Mouse (Mus musculus): ENCODE data around the gene Zdhhc6. TPM values are rescaled to one million over a fixed set of nuclear protein-coding genes. Genes with fewer than 3 reads are reported as not detected.
A peak's percentile ranks its signal among the peaks of the same experiment; 100 is the strongest.

The Zdhhc6 gene
- polyA plus RNA-seq, 1 experiment: 37.4 TPM

GRCm38 (mm10) chr19:55327510-55327909 is 11.7 kb upstream of the Zdhhc6 start:
- no peaks in the 10 kb centered on the region for H3K27me3 ChIP-seq (ENCODE audit: control insufficient read depth, insufficient read depth, insufficient read length)
- TF ChIP-seq MYOG (IDR thresholded peaks at IDR 0.05; ENCODE audit: control insufficient read depth in 1 of 3, insufficient read depth in 1 of 3, insufficient read length in 2 of 3, low read depth in 2 of 3): no peak
- TF ChIP-seq SRF (IDR thresholded peaks at IDR 0.05; ENCODE audit: control insufficient read depth, insufficient read length, low read depth): no peak
- TF ChIP-seq TCF12 (IDR thresholded peaks at IDR 0.05; ENCODE audit: insufficient read depth, poor library complexity, severe bottlenecking): no peak
- TF ChIP-seq E2F4 (IDR thresholded peaks at IDR 0.05; ENCODE audit: insufficient read depth): no peak
- TF ChIP-seq MYOD1 (IDR thresholded peaks at IDR 0.05; ENCODE audit: control insufficient read depth in 1 of 3, insufficient read length in 2 of 3, low read depth in 2 of 3): no peak
- TF ChIP-seq POLR2A (IDR thresholded peaks at IDR 0.05; ENCODE audit: insufficient read length, low read depth): no peak
- TF ChIP-seq MAX (IDR thresholded peaks at IDR 0.05; ENCODE audit: low read depth): no peak
- no peak for TF ChIP-seq CEBPB (IDR thresholded peaks at IDR 0.05; ENCODE audit: insufficient read depth, poor library complexity, severe bottlenecking)
- TF ChIP-seq USF1 (IDR thresholded peaks at IDR 0.05; ENCODE audit: low read depth): no peak
- TF ChIP-seq TCF3 (IDR thresholded peaks at IDR 0.05; ENCODE audit: insufficient read length, low read depth): no peak
- TF ChIP-seq REST (IDR thresholded peaks at IDR 0.05; ENCODE audit: insufficient read depth, insufficient read length): no peak
- no peak for TF ChIP-seq POLR2AphosphoS2 (IDR thresholded peaks at IDR 0.05; ENCODE audit: insufficient read length, low read depth)
- no peak overlapping the region for H3K4me2 ChIP-seq (ENCODE audit: low read depth)
- no peak overlapping the region for H3ac ChIP-seq (ENCODE audit: control insufficient read depth, insufficient read length)
- peaks cover 5% of the 10 kb centered on the region for H3K36me3 ChIP-seq (ENCODE audit: control insufficient read depth, insufficient read depth)
- H3K79me2 ChIP-seq (ENCODE audit: control insufficient read depth, insufficient read depth): no peaks in the 10 kb centered on the region
- no peak overlapping the region for H3K4me3 ChIP-seq

- Histone ChIP-seq H3K36me3 (ENCODE audit: control insufficient read depth, insufficient read depth) (peaks cover 5% of the 10 kb centered on the region), H3K4me3 (no peak overlapping the region), H3K79me2 (ENCODE audit: control insufficient read depth, insufficient read depth) (peaks cover 3% of the 10 kb centered on the region), H3K27me3 (ENCODE audit: control insufficient read depth, insufficient read depth, insufficient read length) (no peaks in the 10 kb centered on the region), H3ac (ENCODE audit: control insufficient read depth, insufficient read length) (no peak overlapping the region), H3K4me2 (ENCODE audit: low read depth) (no peak overlapping the region)
- no peak for TF ChIP-seq TCF3 (IDR thresholded peaks at IDR 0.05; ENCODE audit: insufficient read length, low read depth)
- TF ChIP-seq REST (IDR thresholded peaks at IDR 0.05; ENCODE audit: insufficient read depth, insufficient read length): no peak
- no peak for TF ChIP-seq MYOG (IDR thresholded peaks at IDR 0.05; ENCODE audit: control insufficient read depth in 1 of 3, insufficient read depth in 1 of 3, insufficient read length in 2 of 3, low read depth in 2 of 3)
- TF ChIP-seq USF1 (IDR thresholded peaks at IDR 0.05; ENCODE audit: low read depth): no peak
- no peak for TF ChIP-seq SRF (IDR thresholded peaks at IDR 0.05; ENCODE audit: control insufficient read depth, insufficient read length, low read depth)
- no peak for TF ChIP-seq MYOD1 (IDR thresholded peaks at IDR 0.05; ENCODE audit: control insufficient read depth in 1 of 3, insufficient read length in 2 of 3, low read depth in 2 of 3)
- no peak for TF ChIP-seq POLR2AphosphoS2 (IDR thresholded peaks at IDR 0.05; ENCODE audit: insufficient read length, low read depth)
- TF ChIP-seq MAX (IDR thresholded peaks at IDR 0.05; ENCODE audit: low read depth): no peak
- TF ChIP-seq POLR2A (IDR thresholded peaks at IDR 0.05; ENCODE audit: insufficient read length, low read depth): no peak
- TF ChIP-seq CEBPB (IDR thresholded peaks at IDR 0.05; ENCODE audit: insufficient read depth, poor library complexity, severe bottlenecking): no peak
- TF ChIP-seq E2F4 (IDR thresholded peaks at IDR 0.05; ENCODE audit: insufficient read depth): no peak
- TF ChIP-seq TCF12 (IDR thresholded peaks at IDR 0.05; ENCODE audit: insufficient read depth, poor library complexity, severe bottlenecking): no peak
Measured at GRCm38 (mm10) chr19:55322604-55323003, 6.8 kb upstream of the Zdhhc6 start.

GRCm38 (mm10) chr19:55319521-55319920 is 3.7 kb upstream of the Zdhhc6 start:
- TF ChIP-seq TCF12 (IDR thresholded peaks at IDR 0.05; ENCODE audit: insufficient read depth, poor library complexity, severe bottlenecking) (no peak), POLR2AphosphoS2 (IDR thresholded peaks at IDR 0.05; ENCODE audit: insufficient read length, low read depth) (no peak), USF1 (IDR thresholded peaks at IDR 0.05; ENCODE audit: low read depth) (no peak), E2F4 (IDR thresholded peaks at IDR 0.05; ENCODE audit: insufficient read depth) (no peak), SRF (IDR thresholded peaks at IDR 0.05; ENCODE audit: control insufficient read depth, insufficient read length, low read depth) (no peak), MYOD1 (IDR thresholded peaks at IDR 0.05; ENCODE audit: control insufficient read depth in 1 of 3, insufficient read length in 2 of 3, low read depth in 2 of 3) (no peak), MAX (IDR thresholded peaks at IDR 0.05; ENCODE audit: low read depth) (no peak), MYOG (IDR thresholded peaks at IDR 0.05; ENCODE audit: control insufficient read depth in 1 of 3, insufficient read depth in 1 of 3, insufficient read length in 2 of 3, low read depth in 2 of 3) (no peak), TCF3 (IDR thresholded peaks at IDR 0.05; ENCODE audit: insufficient read length, low read depth) (no peak)
- Histone ChIP-seq H3K79me2 (ENCODE audit: control insufficient read depth, insufficient read depth) (peaks cover 25% of the 10 kb centered on the region), H3K4me3 (no peak overlapping the region), H3K27me3 (ENCODE audit: control insufficient read depth, insufficient read depth, insufficient read length) (no peaks in the 10 kb centered on the region), H3ac (ENCODE audit: control insufficient read depth, insufficient read length) (no peak overlapping the region), H3K36me3 (ENCODE audit: control insufficient read depth, insufficient read depth) (no peaks in the 10 kb centered on the region), H3K4me2 (ENCODE audit: low read depth) (no peak overlapping the region)

GRCm38 (mm10) chr19:55319036-55319435 is 3.2 kb upstream of the Zdhhc6 start:
- no peak for TF ChIP-seq MAX (IDR thresholded peaks at IDR 0.05; ENCODE audit: low read depth)
- no peak for TF ChIP-seq TCF12 (IDR thresholded peaks at IDR 0.05; ENCODE audit: insufficient read depth, poor library complexity, severe bottlenecking)
- Histone ChIP-seq H3K79me2 (ENCODE audit: control insufficient read depth, insufficient read depth) (peaks cover 27% of the 10 kb centered on the region), H3K4me3 (no peak overlapping the region), H3ac (ENCODE audit: control insufficient read depth, insufficient read length) (no peak overlapping the region), H3K27me3 (ENCODE audit: control insufficient read depth, insufficient read depth, insufficient read length) (no peaks in the 10 kb centered on the region), H3K36me3 (ENCODE audit: control insufficient read depth, insufficient read depth) (no peaks in the 10 kb centered on the region), H3K4me2 (ENCODE audit: low read depth) (no peak overlapping the region)

- H3ac ChIP-seq (ENCODE audit: control insufficient read depth, insufficient read length): peak overlapping the region; percentile 63
Measured at GRCm38 (mm10) chr19:55316901-55317300, 1.1 kb upstream of the Zdhhc6 start.

More at GRCm38 (mm10) chr19:55316901-55317300, 1.1 kb upstream of the Zdhhc6 start:
- peaks cover 7% of the 10 kb centered on the region for H3K36me3 ChIP-seq (ENCODE audit: control insufficient read depth, insufficient read depth)
- H3K4me2 ChIP-seq (ENCODE audit: low read depth): peak overlapping the region; percentile 88
- H3K4me3 ChIP-seq: peak overlapping the region; percentile 95
- TF ChIP-seq MAX (IDR thresholded peaks at IDR 0.05; ENCODE audit: low read depth) (no peak), E2F4 (IDR thresholded peaks at IDR 0.05; ENCODE audit: insufficient read depth) (no peak), USF1 (IDR thresholded peaks at IDR 0.05; ENCODE audit: low read depth) (no peak), MYOD1 (IDR thresholded peaks at IDR 0.05; ENCODE audit: control insufficient read depth in 1 of 3, insufficient read length in 2 of 3, low read depth in 2 of 3) (no peak), TCF3 (IDR thresholded peaks at IDR 0.05; ENCODE audit: insufficient read length, low read depth) (no peak), TCF12 (IDR thresholded peaks at IDR 0.05; ENCODE audit: insufficient read depth, poor library complexity, severe bottlenecking) (no peak), POLR2AphosphoS2 (IDR thresholded peaks at IDR 0.05; ENCODE audit: insufficient read length, low read depth) (no peak), CEBPB (IDR thresholded peaks at IDR 0.05; ENCODE audit: insufficient read depth, poor library complexity, severe bottlenecking) (no peak), MYOG (IDR thresholded peaks at IDR 0.05; ENCODE audit: control insufficient read depth in 1 of 3, insufficient read depth in 1 of 3, insufficient read length in 2 of 3, low read depth in 2 of 3) (no peak), SRF (IDR thresholded peaks at IDR 0.05; ENCODE audit: control insufficient read depth, insufficient read length, low read depth) (no peak), REST (IDR thresholded peaks at IDR 0.05; ENCODE audit: insufficient read depth, insufficient read length) (no peak)
- no peaks in the 10 kb centered on the region for H3K27me3 ChIP-seq (ENCODE audit: control insufficient read depth, insufficient read depth, insufficient read length)
- H3K79me2 ChIP-seq (ENCODE audit: control insufficient read depth, insufficient read depth): peaks cover 27% of the 10 kb centered on the region

Measured in myocyte (in vitro differentiated cells).